Comparison of ENCODE assay signal across 9 mouse cellular contexts in the genomic region with DNA sequence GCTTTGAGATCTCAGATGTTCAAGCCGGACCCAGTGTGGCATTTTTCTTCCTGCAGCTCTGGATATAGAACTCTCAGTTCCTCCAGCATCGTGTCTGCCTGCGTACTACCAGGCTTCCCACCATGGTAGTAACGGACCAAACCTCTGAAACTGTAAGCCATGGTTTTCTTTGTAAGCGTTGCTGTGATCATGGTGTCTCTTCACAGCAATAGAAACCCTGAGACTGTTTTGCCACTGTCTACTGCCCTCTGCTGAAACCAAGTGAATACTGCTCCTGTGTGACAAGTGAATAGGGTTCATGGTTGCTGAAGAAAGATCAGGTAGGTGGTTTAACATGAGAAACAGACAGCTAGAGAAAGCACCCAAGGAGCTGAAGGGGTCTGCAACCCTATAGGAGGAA. TPM values are rescaled to one million over a fixed set of nuclear protein-coding genes. Genes with fewer than 3 reads are reported as not detected.
DNase-seq lines count a peak whose midpoint lies in the region; ATAC-seq and TF ChIP-seq lines count a peak whose summit lies in the region.
"Had no signal": no experiment of that assay in that cellular context is flagged by ENCODE, and none has a peak within 500 bp of the region (broad histone marks: within the 10 kb centered on the region; RNA-seq: fewer than 3 reads in every experiment).

No protein-coding gene starts in this region.

- H3K4me2 ChIP-seq in hindbrain, embryonic 14.5 days (replicated peaks), result no peak overlapping the region
- no peak overlapping the region for H3K4me2 ChIP-seq in hindbrain, embryonic 12.5 days (replicated peaks)
- H3K4me2 ChIP-seq: embryonic facial prominence, embryonic 15.5 days had no signal

- no peaks in the 10 kb centered on the region for H3K9me3 ChIP-seq in hindbrain, embryonic 14.5 days (ENCODE audit: control insufficient read depth, low read length)
- no peaks in the 10 kb centered on the region for H3K9me3 ChIP-seq in hindbrain, embryonic 12.5 days (replicated peaks)
- no peaks in the 10 kb centered on the region for H3K9me3 ChIP-seq in E14TG2a.4 (ENCODE audit: low read length)
- H3K9me3 ChIP-seq: embryonic facial prominence, embryonic 15.5 days had no signal

- H3K4me1 ChIP-seq in hindbrain, embryonic 14.5 days (replicated peaks; ENCODE audit: control insufficient read depth, insufficient read depth, low read length), result no peaks in the 10 kb centered on the region
- no peaks in the 10 kb centered on the region for H3K4me1 ChIP-seq in hindbrain, embryonic 12.5 days
- H3K4me1 ChIP-seq in E14TG2a.4 (replicated peaks; ENCODE audit: low read depth, low read length), result peaks cover 27% of the 10 kb centered on the region
- no peaks in the 10 kb centered on the region for H3K4me1 ChIP-seq in lung, adult 2 months (ENCODE audit: control insufficient read depth, insufficient read depth, low read length)
- H3K4me1 ChIP-seq: embryonic facial prominence, embryonic 15.5 days had no signal

- TF ChIP-seq CTCF in E14TG2a.4 (conservative IDR thresholded peaks at IDR 0.05; ENCODE audit: low read length), result peak; percentile 47
- TF ChIP-seq CTCF in lung, adult 2 months (IDR thresholded peaks at IDR 0.05; ENCODE audit: insufficient read depth, low read length), result peak; percentile 44

- no peak for TF ChIP-seq POLR2A in lung, adult 2 months (IDR thresholded peaks at IDR 0.05; ENCODE audit: borderline replicate concordance, extremely low read depth, low read depth, low read length)

- peak; percentile 46 for DNase-seq in hindbrain, embryonic 14.5 days (ENCODE audit: low spot score)
- DNase-seq in adipocyte (ENCODE audit: low spot score), result peak; percentile 70
- no peak for DNase-seq in lung, adult 2 months
- DNase-seq in telencephalon, adult 2 months (ENCODE audit: low read depth, low spot score), result peak; percentile 22
- DNase-seq in gastrocnemius, adult 8-10 months (ENCODE audit: low spot score in 2 of 2), result no peak

- H3K27me3 ChIP-seq in hindbrain, embryonic 14.5 days (ENCODE audit: control insufficient read depth, insufficient read depth, low read length), result no peaks in the 10 kb centered on the region
- H3K27me3 ChIP-seq in hindbrain, embryonic 12.5 days, result no peaks in the 10 kb centered on the region
- H3K27me3 ChIP-seq in E14TG2a.4 (ENCODE audit: insufficient read depth, low read length), result no peaks in the 10 kb centered on the region
- H3K27me3 ChIP-seq: embryonic facial prominence, embryonic 15.5 days had no signal

- no peak overlapping the region for H3K4me3 ChIP-seq in hindbrain, embryonic 14.5 days (replicated peaks; ENCODE audit: low read length)
- no peak overlapping the region for H3K4me3 ChIP-seq in hindbrain, embryonic 12.5 days
- H3K4me3 ChIP-seq in E14TG2a.4 (replicated peaks; ENCODE audit: low read length), result no peak overlapping the region
- H3K4me3 ChIP-seq in lung, adult 2 months (replicated peaks; ENCODE audit: extremely low read depth, low read depth, low read length), result no peak overlapping the region
- H3K4me3 ChIP-seq: embryonic facial prominence, embryonic 15.5 days had no signal

- H3K36me3 ChIP-seq in hindbrain, embryonic 14.5 days (replicated peaks; ENCODE audit: control insufficient read depth, insufficient read depth), result no peaks in the 10 kb centered on the region
- H3K36me3 ChIP-seq in hindbrain, embryonic 12.5 days, result no peaks in the 10 kb centered on the region
- no peaks in the 10 kb centered on the region for H3K36me3 ChIP-seq in E14TG2a.4 (ENCODE audit: insufficient read depth, low read length)
- H3K36me3 ChIP-seq: embryonic facial prominence, embryonic 15.5 days had no signal

- H3K9ac ChIP-seq in hindbrain, embryonic 14.5 days, result no peak overlapping the region
- H3K9ac ChIP-seq in hindbrain, embryonic 12.5 days, result no peak overlapping the region
- H3K9ac ChIP-seq: embryonic facial prominence, embryonic 15.5 days had no signal

- H3K27ac ChIP-seq in hindbrain, embryonic 14.5 days, result no peak overlapping the region
- no peak overlapping the region for H3K27ac ChIP-seq in hindbrain, embryonic 12.5 days
- H3K27ac ChIP-seq: embryonic facial prominence, embryonic 15.5 days had no signal

- ATAC-seq in hindbrain, embryonic 14.5 days (ENCODE audit: low FRiP score), result no peak
- no peak for ATAC-seq in hindbrain, embryonic 12.5 days (ENCODE audit: low FRiP score)
- peak; percentile 56 for ATAC-seq in granulocyte monocyte progenitor cell, adult 5-6 weeks (replicated peaks; ENCODE audit: poor library complexity, severe bottlenecking)

- WGBS in hindbrain, embryonic 14.5 days, result 72% methylated on average over 5 of the region's 5 CpGs
- 65% methylated on average over 5 of the region's 5 CpGs for WGBS in hindbrain, embryonic 12.5 days
- WGBS in lung, adult 2 months, result 47% methylated on average over 5 of the region's 5 CpGs

RNA-seq across cellular contexts. Expression of a gene that starts 16.2 kb away (rescaled TPM):
- polyA plus RNA-seq in hindbrain, embryonic 14.5 days (2014; fragmentation: Nextera tagmentation; extraction: Ambion mirVana), result 1.2 and 1.8 TPM in 2 replicates
- polyA plus RNA-seq in hindbrain, embryonic 12.5 days (2016; fragmentation: Nextera tagmentation; extraction: Ambion mirVana), result 0.43 and 0.49 TPM in 2 replicates
- 106 and 115 TPM in 2 replicates for total RNA-seq in granulocyte monocyte progenitor cell, adult 5-6 weeks (2014; fragmentation: Nextera tagmentation)
- 106 and 143 TPM in 2 replicates for total RNA-seq in granulocyte monocyte progenitor cell, adult 5-6 weeks (2017)
- polyA plus RNA-seq in lung, adult 2 months (2012; rRNA removed), result 16.3 and 16.4 TPM in 2 replicates
- 1 to 10 TPM in 3 of 4 experiments, under 1 TPM in 1; 0.94 to 2.2 (median 1.4) TPM for total RNA-seq in gastrocnemius, adult 8-10 months (2022)

RNA-seq across cellular contexts. Expression of a gene that starts 26.2 kb away (rescaled TPM):
- polyA plus RNA-seq in hindbrain, embryonic 14.5 days (2014; fragmentation: Nextera tagmentation; extraction: Ambion mirVana), result 0.33 and 0.56 TPM in 2 replicates
- polyA plus RNA-seq in hindbrain, embryonic 12.5 days (2016; fragmentation: Nextera tagmentation; extraction: Ambion mirVana), result 0.25 and 0.45 TPM in 2 replicates
- 0.58 and 2.9 TPM in 2 replicates for total RNA-seq in granulocyte monocyte progenitor cell, adult 5-6 weeks (2014; fragmentation: Nextera tagmentation)
- 3.1 and 3.5 TPM in 2 replicates for total RNA-seq in granulocyte monocyte progenitor cell, adult 5-6 weeks (2017)
- 6.8 and 7.9 TPM in 2 replicates for polyA plus RNA-seq in lung, adult 2 months (2012; rRNA removed)
- not detected for total RNA-seq in gastrocnemius, adult 8-10 months (2022)

Comparison
In these comparisons a context has a peak if more than half of its experiments do, and no peak if none do; other contexts are left out.
1. DNase-seq: peak in hindbrain, embryonic 14.5 days (single experiment), adipocyte (single experiment) and telencephalon, adult 2 months (single experiment); none in lung, adult 2 months (single experiment) and gastrocnemius, adult 8-10 months (0 of 2).